In genomic region chr9:120731952-120732622, GRCm38 (mm10) we compare ENCODE assay signal across 17 mouse cellular contexts.
DNase-seq lines count a peak whose midpoint lies in the region; ATAC-seq and TF ChIP-seq lines count a peak whose summit lies in the region.
"Had no signal": no experiment of that assay in that cellular context is flagged by ENCODE, and none has a peak within 500 bp of the region (broad histone marks: within the 10 kb centered on the region; RNA-seq: fewer than 3 reads in every experiment).

No protein-coding gene starts in this region.

- ATAC-seq in heart, embryonic 11.5 days (replicated peaks; ENCODE audit: insufficient number of reproducible peaks, low FRiP score, low TSS enrichment): no peak
- ATAC-seq in embryonic facial prominence, embryonic 13.5 days (ENCODE audit: insufficient number of reproducible peaks, insufficient read depth, low FRiP score, low TSS enrichment, low read depth): no peak
- no peak for ATAC-seq in limb, embryonic 11.5 days (ENCODE audit: insufficient number of reproducible peaks, low FRiP score, low TSS enrichment, low read depth)
- no peak for ATAC-seq in liver, embryonic 11.5 days (replicated peaks; ENCODE audit: low FRiP score)
- ATAC-seq in forebrain, embryonic 16.5 days: no peak
- ATAC-seq: Patski had no signal

- H3K27ac ChIP-seq in heart, embryonic 10.5 days: peak overlapping the region; percentile 42; the same call in 1 of the 2 replicates
- H3K27ac ChIP-seq in heart, embryonic 11.5 days (ENCODE audit: low read depth, low read length): no peak overlapping the region
- H3K27ac ChIP-seq in embryonic facial prominence, embryonic 13.5 days: peak overlapping the region; percentile 60
- 0 out of 2 replicates have a peak overlapping the region, but pooled peaks have one; percentile 1 for H3K27ac ChIP-seq in limb, embryonic 11.5 days (replicated peaks; ENCODE audit: low read depth, low read length)
- no peak overlapping the region for H3K27ac ChIP-seq in liver, embryonic 11.5 days (ENCODE audit: low read depth, low read length)
- H3K27ac ChIP-seq in forebrain, embryonic 16.5 days (ENCODE audit: low read length): no peak overlapping the region
- H3K27ac ChIP-seq: forebrain, embryonic 13.5 days; hindbrain, embryonic 15.5 days had no signal

- WGBS in heart, embryonic 10.5 days: 28% methylated on average over 8 of the region's 8 CpGs
- 34% methylated on average over 8 of the region's 8 CpGs for WGBS in heart, embryonic 11.5 days (ENCODE audit: insufficient replicate concordance)
- 19% methylated on average over 8 of the region's 8 CpGs for WGBS in embryonic facial prominence, embryonic 13.5 days
- 31% methylated on average over 8 of the region's 8 CpGs for WGBS in limb, embryonic 11.5 days
- WGBS in liver, embryonic 11.5 days: 29% methylated on average over 8 of the region's 8 CpGs
- 29% methylated on average over 8 of the region's 8 CpGs for whole genome bisulfite sequencing in forebrain, embryonic 16.5 days

- peaks cover 35% of the 10 kb centered on the region for H3K4me1 ChIP-seq in heart, embryonic 10.5 days
- peaks cover 27% of the 10 kb centered on the region for H3K4me1 ChIP-seq in heart, embryonic 11.5 days (ENCODE audit: control insufficient read depth, insufficient read depth, low read length)
- peaks cover 61% of the 10 kb centered on the region for H3K4me1 ChIP-seq in E14TG2a.4 (replicated peaks; ENCODE audit: low read depth, low read length)
- H3K4me1 ChIP-seq in embryonic facial prominence, embryonic 13.5 days: peaks cover 39% of the 10 kb centered on the region
- H3K4me1 ChIP-seq in limb, embryonic 11.5 days (ENCODE audit: control insufficient read depth, insufficient read depth, low read length): peaks cover 23% of the 10 kb centered on the region
- peaks cover 2% of the 10 kb centered on the region for H3K4me1 ChIP-seq in liver, embryonic 11.5 days (replicated peaks; ENCODE audit: control insufficient read depth, insufficient read depth, low read length)
- peaks cover 20% of the 10 kb centered on the region for H3K4me1 ChIP-seq in forebrain, embryonic 16.5 days (replicated peaks; ENCODE audit: control insufficient read depth, insufficient read depth, low read length)

- no peaks in the 10 kb centered on the region for H3K36me3 ChIP-seq in heart, embryonic 10.5 days
- no peaks in the 10 kb centered on the region for H3K36me3 ChIP-seq in heart, embryonic 11.5 days (ENCODE audit: control insufficient read depth, insufficient read depth, low read length)
- no peaks in the 10 kb centered on the region for H3K36me3 ChIP-seq in E14TG2a.4 (ENCODE audit: insufficient read depth, low read length)
- no peaks in the 10 kb centered on the region for H3K36me3 ChIP-seq in embryonic facial prominence, embryonic 13.5 days
- no peaks in the 10 kb centered on the region for H3K36me3 ChIP-seq in limb, embryonic 11.5 days (ENCODE audit: control insufficient read depth, insufficient read depth, low read length)
- H3K36me3 ChIP-seq in liver, embryonic 11.5 days (ENCODE audit: control insufficient read depth, insufficient read depth, low read length): no peaks in the 10 kb centered on the region
- H3K36me3 ChIP-seq in forebrain, embryonic 16.5 days (ENCODE audit: control insufficient read depth, insufficient read depth): no peaks in the 10 kb centered on the region
- H3K36me3 ChIP-seq: hindbrain, embryonic 15.5 days had no signal

- H3K9ac ChIP-seq in heart, embryonic 11.5 days (ENCODE audit: low read depth, low read length): no peak overlapping the region
- 0 out of 2 replicates have a peak overlapping the region, but pooled peaks have one; percentile 21 for H3K9ac ChIP-seq in embryonic facial prominence, embryonic 13.5 days
- H3K9ac ChIP-seq in limb, embryonic 11.5 days (ENCODE audit: low read length): no peak overlapping the region
- no peak overlapping the region for H3K9ac ChIP-seq in liver, embryonic 11.5 days (ENCODE audit: low read depth, low read length)
- H3K9ac ChIP-seq in forebrain, embryonic 16.5 days (replicated peaks; ENCODE audit: low read depth, low read length): no peak overlapping the region
- H3K9ac ChIP-seq: forebrain, embryonic 13.5 days; hindbrain, embryonic 15.5 days had no signal

- DNase-seq in heart, embryonic 10.5 days (ENCODE audit: low spot score): no peak
- DNase-seq in limb, embryonic 11.5 days (ENCODE audit: low spot score): peak; percentile 32
- no peak for DNase-seq in liver, embryonic 11.5 days (ENCODE audit: low spot score)
- DNase-seq in embryo, embryonic 11 days: no peak
- DNase-seq: adrenal gland, postnatal 25 days; cerebellum, adult 11 months; gastrocnemius, postnatal 25 days; lung, postnatal 14 days; right cerebral cortex, adult 18-20 months; thymus, postnatal 14 days had no signal

- H3K9me3 ChIP-seq in heart, embryonic 10.5 days: no peaks in the 10 kb centered on the region
- no peaks in the 10 kb centered on the region for H3K9me3 ChIP-seq in heart, embryonic 11.5 days (replicated peaks; ENCODE audit: control insufficient read depth, low read length)
- peaks cover 11% of the 10 kb centered on the region for H3K9me3 ChIP-seq in E14TG2a.4 (ENCODE audit: low read length)
- no peaks in the 10 kb centered on the region; the same call in 1 of the 2 replicates for H3K9me3 ChIP-seq in embryonic facial prominence, embryonic 13.5 days
- no peaks in the 10 kb centered on the region; the same call in 1 of the 2 replicates for H3K9me3 ChIP-seq in limb, embryonic 11.5 days (ENCODE audit: control insufficient read depth, low read length)
- H3K9me3 ChIP-seq in liver, embryonic 11.5 days (ENCODE audit: control insufficient read depth, low read length): no peaks in the 10 kb centered on the region
- H3K9me3 ChIP-seq in forebrain, embryonic 16.5 days (ENCODE audit: control insufficient read depth, low read length): no peaks in the 10 kb centered on the region
- H3K9me3 ChIP-seq: hindbrain, embryonic 15.5 days had no signal

- H3K4me2 ChIP-seq in heart, embryonic 11.5 days: no peak overlapping the region
- no peak overlapping the region for H3K4me2 ChIP-seq in embryonic facial prominence, embryonic 13.5 days
- peak overlapping the region; percentile 3 for H3K4me2 ChIP-seq in limb, embryonic 11.5 days (ENCODE audit: low read depth, severe bottlenecking)
- no peak overlapping the region for H3K4me2 ChIP-seq in liver, embryonic 11.5 days
- H3K4me2 ChIP-seq in forebrain, embryonic 16.5 days (ENCODE audit: low read length): no peak overlapping the region
- H3K4me2 ChIP-seq: forebrain, embryonic 13.5 days; hindbrain, embryonic 15.5 days had no signal

- H3K27me3 ChIP-seq in heart, embryonic 10.5 days (ENCODE audit: insufficient read depth, poor library complexity, severe bottlenecking): no peaks in the 10 kb centered on the region; the same call in 1 of the 2 replicates
- 0 out of 2 replicates have a peak, but pooled peaks cover 3% of the 10 kb centered on the region for H3K27me3 ChIP-seq in heart, embryonic 11.5 days (ENCODE audit: control insufficient read depth, insufficient read depth, low read length)
- H3K27me3 ChIP-seq in E14TG2a.4 (ENCODE audit: insufficient read depth, low read length): no peaks in the 10 kb centered on the region
- no peaks in the 10 kb centered on the region; the same call in 1 of the 2 replicates for H3K27me3 ChIP-seq in embryonic facial prominence, embryonic 13.5 days
- no peaks in the 10 kb centered on the region for H3K27me3 ChIP-seq in limb, embryonic 11.5 days (ENCODE audit: control insufficient read depth, insufficient read depth, low read length)
- no peaks in the 10 kb centered on the region for H3K27me3 ChIP-seq in liver, embryonic 11.5 days (replicated peaks; ENCODE audit: control insufficient read depth, insufficient read depth, low read length)
- no peaks in the 10 kb centered on the region for H3K27me3 ChIP-seq in forebrain, embryonic 16.5 days (replicated peaks; ENCODE audit: control insufficient read depth, insufficient read depth, low read length)
- H3K27me3 ChIP-seq: forebrain, embryonic 13.5 days; hindbrain, embryonic 15.5 days; Patski had no signal

- no peak for TF ChIP-seq CTCF in E14TG2a.4 (conservative IDR thresholded peaks at IDR 0.05; ENCODE audit: low read length)

- H3K4me3 ChIP-seq in heart, embryonic 10.5 days: no peak overlapping the region
- no peak overlapping the region for H3K4me3 ChIP-seq in heart, embryonic 11.5 days (ENCODE audit: low read depth, low read length)
- H3K4me3 ChIP-seq in E14TG2a.4 (replicated peaks; ENCODE audit: low read length): peak overlapping the region; percentile 62
- H3K4me3 ChIP-seq in embryonic facial prominence, embryonic 13.5 days: no peak overlapping the region
- H3K4me3 ChIP-seq in limb, embryonic 11.5 days (ENCODE audit: low read depth, low read length): no peak overlapping the region
- H3K4me3 ChIP-seq in liver, embryonic 11.5 days (ENCODE audit: low read depth, low read length): no peak overlapping the region
- no peak overlapping the region for H3K4me3 ChIP-seq in forebrain, embryonic 16.5 days (replicated peaks; ENCODE audit: low read length)
- H3K4me3 ChIP-seq: forebrain, embryonic 13.5 days; hindbrain, embryonic 15.5 days had no signal

Comparison
In these comparisons a context has a peak if more than half of its experiments do, and no peak if none do; other contexts are left out.
1. H3K27ac ChIP-seq: peak in heart, embryonic 10.5 days (single experiment), embryonic facial prominence, embryonic 13.5 days (single experiment) and limb, embryonic 11.5 days (single experiment); none in heart, embryonic 11.5 days (single experiment), liver, embryonic 11.5 days (single experiment) and forebrain, embryonic 16.5 days (single experiment).